Mouse (Mus musculus) embryonic facial prominence, embryonic 15.5 days (tissue): Measurements from ENCODE around the gene Adarb2. TPM values are rescaled to one million over a fixed set of nuclear protein-coding genes. Genes with fewer than 3 reads are reported as not detected.

Source experiments
- ATAC-seq: fragments of 200-750 bp; cut with Nextera tagmentation; 2 replicates; pipeline ENCODE4 v1.8.0; 2017; ENCODE audit warnings: low read depth, moderate TSS enrichment; ENCODE audit not compliant: insufficient number of reproducible peaks, low FRiP score, low TSS enrichment
- H3K27ac ChIP-seq: fragments of 300-500 bp; sonication (generic); replicated peaks from 2 replicates; pipeline ENCODE4 v1.5.1; 2015; ENCODE audit warnings: mild to moderate bottlenecking, inconsistent platforms
- H3K27me3 ChIP-seq: fragments of 300-500 bp; sonication (generic); 2 replicates; pipeline ENCODE4 v1.6.1; 2015; ENCODE audit warnings: inconsistent platforms
- H3K36me3 ChIP-seq: fragments of 300-500 bp; sonication (generic); 2 replicates; pipeline ENCODE4 v1.6.1; 2015; ENCODE audit warnings: mild to moderate bottlenecking, inconsistent platforms
- H3K4me1 ChIP-seq: fragments of 300-500 bp; sonication (generic); 2 replicates; pipeline ENCODE4 v1.6.1; 2015; ENCODE audit warnings: inconsistent platforms
- H3K4me2 ChIP-seq: fragments of 300-500 bp; sonication (generic); replicated peaks from 2 replicates; pipeline ENCODE4 v1.6.1; 2015; ENCODE audit warnings: mild to moderate bottlenecking, inconsistent platforms
- H3K4me3 ChIP-seq: fragments of 300-500 bp; sonication (generic); replicated peaks from 2 replicates; pipeline ENCODE4 v1.5.1; 2015; ENCODE audit warnings: mild to moderate bottlenecking, inconsistent platforms
- H3K9ac ChIP-seq: fragments of 300-500 bp; sonication (generic); 2 replicates; pipeline ENCODE4 v1.6.1; 2015; ENCODE audit warnings: inconsistent platforms
- H3K9me3 ChIP-seq: fragments of 300-500 bp; sonication (generic); replicated peaks from 2 replicates; pipeline ENCODE4 v1.6.1; 2016; ENCODE audit warnings: inconsistent platforms
- WGBS: fragments of 180-500 bp; shearing (Covaris S2); methylation state at CpG from one replicate; pipeline ENCODE4 v1.1.7; 2015; 5-methylcytosine and 5-hydroxymethylcytosine counted together
- polyA plus RNA-seq: library from polyadenylated mRNA; unstranded; fragments of >200 nt; fragmentation: Nextera tagmentation; extraction: Ambion mirVana; gene quantifications from 2 replicates; pipeline ENCODE4 v1.2.1, GENCODE M21; 2015

Adarb2 gene
- polyA plus RNA-seq, 1 experiment from 2014 or later: 1.6 TPM

GRCm38 (mm10) chr13:8783686-8784307, 581.1 kb downstream of the Adarb2 start:
- H3K4me2 ChIP-seq: no peak overlapping the region
- no peak overlapping the region for H3K9ac ChIP-seq
- H3K27ac ChIP-seq: no peak overlapping the region
- no peaks in the 10 kb centered on the region for H3K36me3 ChIP-seq
- H3K27me3 ChIP-seq: no peaks in the 10 kb centered on the region
- WGBS: 76% methylated on average over 10 of the region's 10 CpGs
- no peaks in the 10 kb centered on the region for H3K9me3 ChIP-seq
- H3K4me1 ChIP-seq: no peaks in the 10 kb centered on the region
- no peak for ATAC-seq
- H3K4me3 ChIP-seq: no peak overlapping the region

- Histone ChIP-seq H3K36me3 (no peaks in the 10 kb centered on the region), H3K27ac (no peak overlapping the region), H3K27me3 (no peaks in the 10 kb centered on the region), H3K4me3 (peak overlapping the region; percentile 20; the same call in 1 of the 2 replicates), H3K4me1 (no peaks in the 10 kb centered on the region), H3K4me2 (peak overlapping the region; percentile 32; the same call in 1 of the 2 replicates), H3K9ac (no peak overlapping the region), H3K9me3 (no peaks in the 10 kb centered on the region)
- 61% methylated on average over 14 of the region's 14 CpGs for WGBS
- ATAC-seq: no peak
Measured at GRCm38 (mm10) chr13:8784308-8785061, 581.8 kb downstream of the Adarb2 start.

DNA sequence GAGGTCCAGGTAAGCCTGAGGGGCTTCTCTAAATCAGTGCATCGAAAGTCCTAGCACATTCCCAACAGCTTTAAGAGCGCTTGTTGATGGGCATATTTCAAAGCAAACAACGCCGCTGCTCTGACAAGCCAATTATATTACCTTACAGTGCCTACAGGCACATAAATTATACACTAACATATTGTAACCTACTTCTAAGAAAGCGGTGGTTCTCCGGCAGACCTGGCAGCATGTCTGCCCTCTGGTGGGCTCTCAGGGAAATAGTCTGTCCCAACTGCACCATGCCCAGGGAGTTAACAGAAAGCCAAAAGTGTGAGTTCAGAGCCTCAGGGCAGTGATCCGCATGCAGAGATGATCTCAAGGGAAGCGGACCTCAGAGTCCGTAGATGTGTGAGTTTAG, 582.5 kb downstream of the Adarb2 start:
- Histone ChIP-seq H3K4me2 (peak overlapping the region; percentile 32), H3K36me3 (no peaks in the 10 kb centered on the region), H3K4me1 (no peaks in the 10 kb centered on the region), H3K4me3 (peak overlapping the region; percentile 20; the same call in 1 of the 2 replicates), H3K27me3 (no peaks in the 10 kb centered on the region), H3K27ac (no peak overlapping the region), H3K9me3 (no peaks in the 10 kb centered on the region), H3K9ac (no peak overlapping the region)
- ATAC-seq: no peak
- WGBS: 20% methylated on average over 9 of the region's 9 CpGs

DNA sequence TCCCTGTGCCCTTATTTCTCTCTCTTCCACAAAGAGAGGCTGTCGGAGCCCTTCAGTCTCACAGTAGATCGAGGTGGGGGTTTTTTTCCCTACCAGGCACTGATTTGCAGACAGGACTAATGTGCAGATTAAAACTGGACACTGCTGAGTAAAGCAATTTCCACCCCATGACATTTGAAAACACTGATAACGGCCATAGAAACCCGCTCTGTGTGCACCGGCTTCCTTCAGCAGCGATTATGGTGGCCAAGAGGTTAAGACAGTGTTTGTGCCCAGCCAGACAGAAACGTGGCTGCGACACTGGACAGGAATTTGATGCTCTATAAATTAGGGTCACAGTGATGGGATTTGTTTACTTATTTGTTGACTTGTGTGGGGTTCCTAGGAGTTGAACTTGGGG, 590.6 kb downstream of the Adarb2 start:
- no peak overlapping the region for H3K9ac ChIP-seq
- H3K4me1 ChIP-seq: no peaks in the 10 kb centered on the region
- H3K4me2 ChIP-seq: no peak overlapping the region
- H3K27me3 ChIP-seq: no peaks in the 10 kb centered on the region
- H3K36me3 ChIP-seq: no peaks in the 10 kb centered on the region
- ATAC-seq: no peak
- WGBS: 79% methylated on average over 8 of the region's 8 CpGs
- no peaks in the 10 kb centered on the region for H3K9me3 ChIP-seq
- H3K4me3 ChIP-seq: no peak overlapping the region
- no peak overlapping the region for H3K27ac ChIP-seq

DNA sequence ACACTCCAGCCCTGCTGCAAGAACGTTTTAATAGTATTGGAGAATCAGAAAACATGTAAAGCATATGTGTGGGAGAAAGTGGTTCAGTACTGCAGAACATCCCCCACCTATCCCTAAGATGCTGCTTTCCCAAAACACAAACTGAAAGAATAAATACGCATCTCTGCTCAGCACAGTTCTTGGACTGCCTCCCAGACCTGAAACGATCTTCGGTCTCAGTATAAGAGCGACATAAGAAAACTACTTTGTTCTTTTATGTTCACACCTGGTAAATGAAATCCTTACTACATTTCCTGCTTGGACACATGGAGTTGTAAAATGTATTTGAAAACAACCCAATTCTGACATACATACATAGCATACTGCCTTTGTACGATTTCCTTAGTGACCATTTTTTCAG, 597.9 kb downstream of the Adarb2 start:
- no peak overlapping the region for H3K4me2 ChIP-seq
- no peaks in the 10 kb centered on the region for H3K4me1 ChIP-seq
- H3K9me3 ChIP-seq: no peaks in the 10 kb centered on the region
- H3K36me3 ChIP-seq: peaks cover 8% of the 10 kb centered on the region; the same call in 1 of the 2 replicates
- 66% methylated on average over 6 of the region's 6 CpGs for WGBS
- no peak overlapping the region for H3K27ac ChIP-seq
- H3K27me3 ChIP-seq: no peaks in the 10 kb centered on the region
- H3K4me3 ChIP-seq: no peak overlapping the region
- ATAC-seq: no peak
- H3K9ac ChIP-seq: no peak overlapping the region

- ATAC-seq: no peak
- no peaks in the 10 kb centered on the region for H3K4me1 ChIP-seq
- no peak overlapping the region for H3K4me3 ChIP-seq
- 88% methylated on average over 2 of the region's 2 CpGs for WGBS
- no peaks in the 10 kb centered on the region for H3K27me3 ChIP-seq
- H3K9ac ChIP-seq: no peak overlapping the region
- no peaks in the 10 kb centered on the region for H3K9me3 ChIP-seq
- no peak overlapping the region for H3K27ac ChIP-seq
- peaks cover 12% of the 10 kb centered on the region; the same call in 1 of the 2 replicates for H3K36me3 ChIP-seq
- no peak overlapping the region for H3K4me2 ChIP-seq
Measured at GRCm38 (mm10) chr13:8805931-8806330, 603.3 kb downstream of the Adarb2 start.
